Mouse (Mus musculus): ENCODE measurements around the gene Gm12253. TPM values are rescaled to one million over a fixed set of nuclear protein-coding genes. Genes with fewer than 3 reads are reported as not detected.

Gene Gm12253
- total RNA-seq (2021), result not detected

DNA sequence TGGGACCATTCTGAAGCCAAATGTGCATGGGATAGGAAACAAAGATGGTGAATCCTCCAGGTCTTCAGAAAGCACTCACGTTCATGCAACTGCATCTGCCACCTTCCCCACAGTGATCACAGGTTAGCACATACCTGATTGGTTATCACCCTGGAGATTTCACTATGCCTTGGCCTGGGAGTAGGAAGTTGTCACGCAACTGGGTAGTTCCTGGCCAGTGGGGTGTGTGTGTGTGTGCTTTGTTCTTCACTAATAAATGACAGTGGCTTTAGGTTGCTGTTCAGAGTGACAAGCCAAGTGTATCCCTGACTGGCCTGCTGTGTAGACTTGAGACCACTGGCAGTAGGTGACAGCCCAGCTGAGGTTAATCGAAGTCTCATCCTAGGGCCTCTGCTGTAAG lies at the start of gene Gm12253:
Gm12253 (plus strand) TSS at position 301 of the 400 bp plus-strand sequence.
- no peak for DNase-seq (ENCODE audit: extremely low spot score in 1 of 2, low spot score in 1 of 2)

- no peak for DNase-seq (ENCODE audit: extremely low spot score in 1 of 2, low spot score in 1 of 2)
These were observed 32.2 kb upstream of the Gm12253 start for GRCm38 (mm10) chr11:58399985-58400645.

DNA sequence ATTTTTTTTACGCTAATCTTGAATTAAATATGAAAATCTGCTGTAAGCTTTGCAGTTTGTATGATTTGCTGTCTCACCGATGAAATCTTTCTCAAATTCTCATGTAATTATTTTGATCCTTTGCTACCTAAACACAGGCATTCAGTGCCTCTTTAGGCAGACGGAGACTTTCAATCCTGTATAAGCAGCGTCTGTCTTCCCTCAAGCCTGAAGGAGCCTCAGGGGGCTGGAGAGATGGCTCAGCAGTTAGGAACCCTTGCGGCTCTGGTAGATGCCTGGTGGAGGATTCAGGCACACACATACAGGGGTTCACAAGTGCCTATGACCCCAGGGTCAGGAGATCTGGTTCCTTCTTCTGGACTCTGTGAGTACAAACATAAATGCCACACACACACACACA lies 31.7 kb upstream of the Gm12253 start:
- no peak for DNase-seq (ENCODE audit: extremely low spot score in 1 of 2, low spot score in 1 of 2)

DNA sequence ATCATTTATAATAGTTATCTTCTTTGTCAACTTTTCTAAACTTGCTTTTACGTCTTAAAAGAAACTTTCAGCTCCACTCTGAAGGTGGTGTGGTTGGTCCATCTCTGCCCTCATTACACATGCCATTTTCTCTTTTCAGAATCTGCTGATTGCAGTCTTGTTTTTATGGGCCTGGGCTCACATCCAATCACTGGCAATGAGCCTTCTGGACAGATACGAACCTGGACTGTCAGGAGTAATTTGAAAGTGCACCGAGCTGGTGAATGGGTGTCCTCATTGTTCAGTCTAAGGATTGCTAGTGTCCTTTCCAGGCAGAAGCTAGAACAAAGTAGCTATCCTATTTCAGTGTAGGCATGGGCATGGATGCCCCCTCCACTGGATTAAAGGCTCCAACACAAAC lies 24.3 kb upstream of the Gm12253 start:
- no peak for DNase-seq (ENCODE audit: extremely low spot score in 1 of 2, low spot score in 1 of 2)

DNA sequence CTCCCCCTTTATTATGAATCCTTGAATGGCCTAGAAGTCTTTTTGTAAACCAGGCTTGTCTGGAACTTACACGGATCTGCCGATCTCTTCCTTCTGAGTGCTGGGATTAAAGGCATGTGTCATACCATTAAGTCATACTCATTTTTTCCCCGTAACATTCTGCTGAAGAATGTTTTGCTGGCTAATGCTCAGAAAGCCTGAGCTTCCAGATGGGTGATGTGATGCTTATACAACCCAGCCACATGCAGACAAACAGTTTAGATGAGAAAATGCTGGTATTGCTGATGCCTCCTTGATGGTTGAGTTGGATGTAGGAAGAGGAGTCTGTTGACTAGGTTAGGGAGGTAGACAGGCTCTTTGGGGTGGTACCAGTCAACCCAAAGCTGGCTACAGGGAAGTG lies 14.0 kb upstream of the Gm12253 start:
- DNase-seq (ENCODE audit: extremely low spot score in 1 of 2, low spot score in 1 of 2), result no peak

DNA sequence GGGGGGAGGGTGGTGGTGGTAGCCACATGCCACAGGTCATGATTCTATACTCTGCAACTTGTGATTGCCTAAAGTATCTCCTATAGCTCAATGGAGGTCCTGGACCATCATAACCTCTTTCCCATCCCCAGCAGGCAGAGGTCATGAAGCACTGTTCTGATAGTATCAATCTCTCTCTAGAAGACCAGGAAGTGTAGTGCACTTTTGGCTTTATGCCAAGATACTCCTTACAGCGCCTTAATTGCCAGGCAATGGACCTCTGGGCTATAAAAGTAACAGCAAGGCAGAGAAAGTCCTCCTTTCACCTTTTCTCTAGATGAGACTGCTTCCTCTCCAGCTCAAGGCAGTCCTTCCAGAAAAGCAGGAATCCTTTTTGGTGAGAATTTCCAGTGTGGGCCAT lies 11.5 kb upstream of the Gm12253 start, which contains the start of gene 1810065E05Rik:
1810065E05Rik (plus strand) TSS at position 297 of the 400 bp plus-strand sequence.
- DNase-seq (ENCODE audit: extremely low spot score in 1 of 2, low spot score in 1 of 2), result no peak

DNA sequence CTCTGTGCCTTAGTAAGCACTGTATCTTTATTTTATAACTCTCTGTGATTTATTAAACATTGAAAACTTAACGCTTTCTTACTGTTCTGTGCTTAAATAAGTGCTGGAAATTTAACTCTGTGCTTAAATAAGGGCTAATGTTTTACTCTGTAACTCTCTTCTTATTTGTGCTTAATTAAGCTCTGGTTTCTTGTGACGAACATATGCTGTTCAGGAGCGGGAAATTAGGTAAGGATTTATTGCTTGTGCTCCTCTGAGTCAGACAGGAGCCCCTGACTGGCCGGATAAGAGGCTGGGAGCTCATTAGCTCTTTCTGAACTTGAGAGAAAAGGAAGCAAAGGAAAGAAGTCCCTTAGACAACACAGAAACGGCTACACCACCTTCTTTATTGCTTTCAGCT lies 5.5 kb downstream of the Gm12253 start:
- no peak for DNase-seq (ENCODE audit: extremely low spot score in 1 of 2, low spot score in 1 of 2)

GRCm38 (mm10) chr11:58452759-58453158 lies 20.4 kb downstream of the Gm12253 start, which contains the start of gene Lypd9:
Gene Lypd9, minus strand, starts transcription at chr11:58452923.
- no peak for DNase-seq (ENCODE audit: extremely low spot score in 1 of 2, low spot score in 1 of 2)

DNA sequence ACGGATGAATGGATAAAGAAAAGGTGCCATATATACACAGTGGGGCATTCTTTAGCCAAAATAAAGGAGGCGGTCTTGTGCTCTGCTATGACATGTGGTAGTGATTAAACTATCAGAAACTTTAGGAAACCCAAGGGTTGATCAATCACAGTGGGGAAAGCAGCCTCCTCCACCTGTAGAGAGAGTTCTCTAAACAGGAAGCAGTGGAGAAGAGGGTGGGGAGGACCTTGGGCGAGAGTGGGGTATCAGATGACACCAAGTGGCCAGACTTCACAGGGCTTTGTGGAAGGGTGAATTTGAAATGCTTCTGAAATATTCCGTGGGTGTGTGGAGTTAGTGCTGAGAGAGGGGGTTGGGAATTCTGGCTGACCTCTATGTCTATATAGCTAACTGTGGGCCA lies 21.2 kb downstream of the Gm12253 start:
- DNase-seq (ENCODE audit: extremely low spot score in 1 of 2, low spot score in 1 of 2), result no peak

- no peak for DNase-seq (ENCODE audit: extremely low spot score in 1 of 2, low spot score in 1 of 2)
These were observed 29.8 kb downstream of the Gm12253 start, which contains the start of gene Olfr30 for GRCm38 (mm10) chr11:58462170-58462569. Gene Olfr30, minus strand, starts transcription at chr11:58462270.

Other genes with a start within 250 kb of the Gm12253 start
- gene Igtp, start 233.0 kb upstream of the Gm12253 start, total RNA-seq (2021), result 1 to 10 TPM; 1.2 to 1.5 TPM
- 1 to 10 TPM; 1.3 to 2.1 TPM for gene Irgm2, start 232.9 kb upstream of the Gm12253 start, total RNA-seq (2021)
- gene 4930438A08Rik, start 157.8 kb upstream of the Gm12253 start, total RNA-seq (2021), result not detected
- gene Zfp692, start 125.5 kb upstream of the Gm12253 start, total RNA-seq (2021), result 10 to 100 TPM; 19.3 to 28.6 TPM
- 10 to 100 TPM; 45.9 to 47.7 TPM for gene Zfp672, start 102.2 kb upstream of the Gm12253 start, total RNA-seq (2021)
- 10 to 100 TPM; 55.1 to 55.8 TPM for gene Sh3bp5l, start 101.8 kb upstream of the Gm12253 start, total RNA-seq (2021)
- gene Lypd8, start 53.5 kb upstream of the Gm12253 start, total RNA-seq (2021), result under 1 TPM in 1 of 2 experiments, not detected in 1; 0.25 TPM
- gene 1810065E05Rik, start 11.4 kb upstream of the Gm12253 start, total RNA-seq (2021), result not detected
- not detected for gene Lypd9, start 20.4 kb downstream of the Gm12253 start, total RNA-seq (2021)
- not detected for gene Olfr30, start 29.7 kb downstream of the Gm12253 start, total RNA-seq (2021)
- not detected for gene Olfr332, start 60.0 kb downstream of the Gm12253 start, total RNA-seq (2021)
- not detected for gene Olfr331, start 70.0 kb downstream of the Gm12253 start, total RNA-seq (2021)
- gene Olfr330, start 102.3 kb downstream of the Gm12253 start, total RNA-seq (2021), result not detected
- not detected for gene Olfr329-ps, start 113.9 kb downstream of the Gm12253 start, total RNA-seq (2021)
- gene Olfr328, start 123.1 kb downstream of the Gm12253 start, total RNA-seq (2021), result under 1 TPM in 1 of 2 experiments, not detected in 1; 0.12 TPM
- not detected for gene Olfr224, start 138.0 kb downstream of the Gm12253 start, total RNA-seq (2021)
- gene Olfr325, start 145.2 kb downstream of the Gm12253 start, total RNA-seq (2021), result not detected
- gene Olfr324, start 162.6 kb downstream of the Gm12253 start, total RNA-seq (2021), result not detected
- gene 2210407C18Rik, start 183.5 kb downstream of the Gm12253 start, total RNA-seq (2021), result not detected
- gene Olfr323, start 197.9 kb downstream of the Gm12253 start, total RNA-seq (2021), result not detected
- under 1 TPM in 1 of 2 experiments, not detected in 1; 0.15 TPM for gene Trim58, start 207.9 kb downstream of the Gm12253 start, total RNA-seq (2021)
- not detected for gene Olfr322, start 226.2 kb downstream of the Gm12253 start, total RNA-seq (2021)
- not detected for gene Olfr320, start 248.5 kb downstream of the Gm12253 start, total RNA-seq (2021)

Measured in layer of hippocampus, postnatal 25 days (tissue).